Mouse (Mus musculus) kidney, postnatal 0 days (tissue): Measurements from ENCODE around the gene Syndig1. TPM values are rescaled to one million over a fixed set of nuclear protein-coding genes. Genes with fewer than 3 reads are reported as not detected.

Experiments used
- ATAC-seq: fragments of 200-750 bp; cut with Nextera tagmentation; replicated peaks from 2 replicates; pipeline ENCODE4 v1.8.0; 2017; ENCODE audit warnings: low read depth, moderate number of reproducible peaks, moderate TSS enrichment, moderate library complexity; ENCODE audit not compliant: low FRiP score
- DNase-seq: peaks from one replicate; pipeline ENCODE4 v3.0.0-alpha.2; 2016; ENCODE audit warnings: low spot score
- H3K27ac ChIP-seq: fragments of 300-500 bp; sonication (generic); 2 replicates; pipeline ENCODE4 v1.5.1; 2014; ENCODE audit warnings: mild to moderate bottlenecking
- H3K27me3 ChIP-seq: fragments of 300-500 bp; sonication (generic); 2 replicates; pipeline ENCODE4 v1.6.1; 2014; ENCODE audit warnings: low read length, mixed read lengths; ENCODE audit not compliant: insufficient read depth
- H3K36me3 ChIP-seq: fragments of 300-500 bp; sonication (generic); 2 replicates; pipeline ENCODE4 v1.6.1; 2014; ENCODE audit warnings: low read length, mixed read lengths; ENCODE audit not compliant: insufficient read depth
- H3K4me1 ChIP-seq: fragments of 300-500 bp; sonication (generic); replicated peaks from 2 replicates; pipeline ENCODE4 v1.6.1; 2014; ENCODE audit warnings: antibody characterized with exemption, low read length, mixed read lengths; ENCODE audit not compliant: insufficient read depth
- H3K4me2 ChIP-seq: fragments of 300-500 bp; sonication (generic); 2 replicates; pipeline ENCODE4 v1.6.1; 2014; ENCODE audit warnings: mild to moderate bottlenecking, low read length, moderate library complexity, mixed read lengths
- H3K4me3 ChIP-seq: fragments of 300-500 bp; sonication (generic); replicated peaks from 2 replicates; pipeline ENCODE4 v1.5.1; 2014; ENCODE audit warnings: low read depth, low read length
- H3K9ac ChIP-seq: fragments of 300-500 bp; sonication (generic); 2 replicates; pipeline ENCODE4 v1.6.1; 2014; ENCODE audit warnings: low read depth, low read length
- H3K9me3 ChIP-seq: fragments of 300-500 bp; sonication (generic); replicated peaks from 2 replicates; pipeline ENCODE4 v1.6.1; 2016; ENCODE audit warnings: low read length, inconsistent platforms, mixed read lengths
- CTCF ChIP-seq: IDR thresholded peaks from 2 replicates; pipeline ENCODE4 v1.5.1; 2016; ENCODE audit warnings: antibody characterized with exemption, low read depth, mild to moderate bottlenecking, moderate library complexity
- WGBS: fragments of 180-500 bp; shearing (Covaris S2); extraction: QIAGEN DNeasy Blood & Tissue Kit; methylation state at CpG from one replicate; pipeline ENCODE4 v1.1.7; 2014; 5-methylcytosine and 5-hydroxymethylcytosine counted together
- polyA plus RNA-seq: library from polyadenylated mRNA; unstranded; fragments of >200 nt; fragmentation: Nextera tagmentation; extraction: Ambion mirVana; gene quantifications from 2 replicates; pipeline ENCODE4 v1.2.1, GENCODE M21; 2015

Gene Syndig1
- polyA plus RNA-seq, 1 experiment from 2014 or later: 2.7 TPM

- Histone ChIP-seq H3K27ac (no peak overlapping the region), H3K9ac (no peak overlapping the region), H3K4me2 (no peak overlapping the region), H3K9me3 (no peaks in the 10 kb centered on the region), H3K27me3 (no peaks in the 10 kb centered on the region), H3K4me3 (no peak overlapping the region), H3K36me3 (no peaks in the 10 kb centered on the region), H3K4me1 (no peaks in the 10 kb centered on the region)
- no peak for TF ChIP-seq CTCF
- DNase-seq (no peak), ATAC-seq (no peak)
- 31% methylated on average over 2 of the region's 2 CpGs for WGBS
Measured at GRCm38 (mm10) chr2:149820201-149820600, 8.8 kb upstream of the Syndig1 start.

GRCm38 (mm10) chr2:149829955-149830535, 1.0 kb downstream of the Syndig1 start:
- H3K4me1 ChIP-seq: no peaks in the 10 kb centered on the region
- no peak for TF ChIP-seq CTCF
- 3% methylated on average over 26 of the region's 26 CpGs for WGBS
- H3K36me3 ChIP-seq: no peaks in the 10 kb centered on the region
- no peaks in the 10 kb centered on the region for H3K9me3 ChIP-seq
- DNase-seq: peak; percentile 3
- peak overlapping the region; percentile 43 for H3K4me3 ChIP-seq
- ATAC-seq: no peak
- peak overlapping the region; percentile 70 for H3K4me2 ChIP-seq
- peaks cover 24% of the 10 kb centered on the region for H3K27me3 ChIP-seq
- no peak overlapping the region for H3K27ac ChIP-seq
- H3K9ac ChIP-seq: no peak overlapping the region

- peaks cover 24% of the 10 kb centered on the region for H3K27me3 ChIP-seq
- DNase-seq: peak; percentile 25
- no peak within 1 kb of the TSS for H3K27ac ChIP-seq
- no peaks in the 10 kb centered on the region for H3K4me1 ChIP-seq
- ATAC-seq: peak; percentile 69
- peak within 1 kb of the TSS; percentile 70 for H3K4me2 ChIP-seq
- no peaks in the 10 kb centered on the region for H3K9me3 ChIP-seq
- no peak for TF ChIP-seq CTCF
- H3K36me3 ChIP-seq: no peaks in the 10 kb centered on the region
- 0 out of 2 replicates have a peak within 1 kb of the TSS, but pooled peaks have one; percentile 5 for H3K9ac ChIP-seq
- peak within 1 kb of the TSS; percentile 43 for H3K4me3 ChIP-seq
- under 1% methylated on average over 79 of the region's 82 CpGs for WGBS
Measured at GRCm38 (mm10) chr2:149830536-149831458, 1.8 kb downstream of the Syndig1 start, which contains the start of gene C530025M09Rik. Gene C530025M09Rik (minus strand): TSS chr2:149831213.

GRCm38 (mm10) chr2:149831459-149832245, 2.6 kb downstream of the Syndig1 start:
- no peak for DNase-seq
- TF ChIP-seq CTCF: no peak
- no peaks in the 10 kb centered on the region for H3K36me3 ChIP-seq
- H3K27me3 ChIP-seq: peaks cover 24% of the 10 kb centered on the region
- H3K27ac ChIP-seq: no peak overlapping the region
- no peaks in the 10 kb centered on the region for H3K9me3 ChIP-seq
- WGBS: 1% methylated on average over 29 of the region's 29 CpGs
- H3K4me1 ChIP-seq: no peaks in the 10 kb centered on the region
- ATAC-seq: no peak
- H3K4me3 ChIP-seq: peak overlapping the region; percentile 43
- H3K4me2 ChIP-seq: peak overlapping the region; percentile 70
- no peak overlapping the region for H3K9ac ChIP-seq

- H3K4me2 ChIP-seq: no peak overlapping the region; the same call in 1 of the 2 replicates
Measured at GRCm38 (mm10) chr2:149832301-149832700, 3.3 kb downstream of the Syndig1 start.

GRCm38 (mm10) chr2:149835091-149835490, 6.1 kb downstream of the Syndig1 start:
- H3K36me3 ChIP-seq: no peaks in the 10 kb centered on the region
- H3K4me2 ChIP-seq: no peak overlapping the region
- DNase-seq (no peak), ATAC-seq (no peak)
- H3K9ac ChIP-seq: no peak overlapping the region
- 86% methylated on average over 1 of the region's 1 CpGs for WGBS
- H3K27ac ChIP-seq: no peak overlapping the region
- no peaks in the 10 kb centered on the region for H3K4me1 ChIP-seq
- no peak for TF ChIP-seq CTCF
- H3K27me3 ChIP-seq: peaks cover 19% of the 10 kb centered on the region
- no peaks in the 10 kb centered on the region for H3K9me3 ChIP-seq
- no peak overlapping the region for H3K4me3 ChIP-seq

More at GRCm38 (mm10) chr2:149832301-149832700, 3.3 kb downstream of the Syndig1 start:
- ATAC-seq (no peak), DNase-seq (no peak)
- no peak for TF ChIP-seq CTCF
- no peaks in the 10 kb centered on the region for H3K4me1 ChIP-seq
- H3K36me3 ChIP-seq: no peaks in the 10 kb centered on the region
- 18% methylated on average over 5 of the region's 5 CpGs for WGBS
- H3K27me3 ChIP-seq: peaks cover 24% of the 10 kb centered on the region
- H3K9ac ChIP-seq: no peak overlapping the region
- H3K27ac ChIP-seq: no peak overlapping the region
- H3K4me3 ChIP-seq: no peak overlapping the region
- H3K9me3 ChIP-seq: no peaks in the 10 kb centered on the region
